Mouse (Mus musculus): ENCODE data around the gene Prorsd1.

Gene Prorsd1

GRCm38 (mm10) chr11:29503948-29504893 lies 10.6 kb downstream of the Prorsd1 start:
- DNase-seq (ENCODE audit: low spot score in 2 of 2) = no peak

- DNase-seq (ENCODE audit: low spot score in 2 of 2) = no peak
Measured at GRCm38 (mm10) chr11:29496962-29497361, 17.9 kb downstream of the Prorsd1 start.

GRCm38 (mm10) chr11:29493135-29493534 lies 21.7 kb downstream of the Prorsd1 start:
- no peak for DNase-seq (ENCODE audit: low spot score in 2 of 2)

- no peak for DNase-seq (ENCODE audit: low spot score in 2 of 2)
Measured at GRCm38 (mm10) chr11:29474676-29475075, 40.2 kb downstream of the Prorsd1 start.

Measured in heart, adult 9 months (tissue).